Mouse (Mus musculus) cerebellum, adult 11-12 months (tissue): Measurements from ENCODE around the gene Mup3.
A peak's percentile ranks its signal among the peaks of the same experiment; 100 is the strongest.
"Not testable (repeated sequence)": the region's sequence is repeated elsewhere in the genome, so short reads cannot be mapped to it uniquely, and the experiment has no call there.

Experiments
- DNase-seq: peaks from one replicate; pipeline ENCODE4 v3.0.0; 2022

Mup3 gene

GRCm38 (mm10) chr4:62087241-62087640 is at the start of gene Mup3:
Gene Mup3 (minus strand): TSS chr4:62087342.
- no peak for DNase-seq

GRCm38 (mm10) chr4:62133706-62134105 is 46.6 kb upstream of the Mup3 start:
- DNase-seq: peak; percentile 8

GRCm38 (mm10) chr4:62103366-62103765 is 16.2 kb upstream of the Mup3 start:
- DNase-seq: not testable (repeated sequence)

GRCm38 (mm10) chr4:62087953-62088352 is 811 bp upstream of the Mup3 start:
- DNase-seq: no peak

- no peak for DNase-seq
These were observed 4.4 kb downstream of the Mup3 start for GRCm38 (mm10) chr4:62082755-62083154.

- DNase-seq: no peak
These were observed 12.0 kb downstream of the Mup3 start for GRCm38 (mm10) chr4:62075126-62075525.

GRCm38 (mm10) chr4:62054780-62055179 is 32.4 kb downstream of the Mup3 start:
- DNase-seq: not testable (repeated sequence)

GRCm38 (mm10) chr4:62054058-62054457 is 33.1 kb downstream of the Mup3 start, which contains the start of gene Mup20:
Gene Mup20 (minus strand): TSS chr4:62054158.
- DNase-seq: not testable (repeated sequence)
